Mouse (Mus musculus) lung, embryonic 15.5 days (tissue): ENCODE measurements around the gene Kng1. TPM values are rescaled to one million over a fixed set of nuclear protein-coding genes. Genes with fewer than 3 reads are reported as not detected.

Experiments
- ATAC-seq: fragments of 200-750 bp; cut with Nextera tagmentation; 2 replicates; pipeline ENCODE4 v1.8.0; 2017; ENCODE audit warnings: moderate number of reproducible peaks, borderline replicate concordance; ENCODE audit not compliant: low FRiP score, low TSS enrichment; ENCODE audit errors: extremely low read depth
- H3K27ac ChIP-seq: fragments of 300-500 bp; sonication (generic); 2 replicates; pipeline ENCODE4 v1.5.1; 2015; ENCODE audit warnings: moderate library complexity, mild to moderate bottlenecking, inconsistent platforms
- H3K27me3 ChIP-seq: fragments of 300-500 bp; sonication (generic); 2 replicates; pipeline ENCODE4 v1.6.1; 2015; ENCODE audit warnings: inconsistent platforms
- H3K36me3 ChIP-seq: fragments of 300-500 bp; sonication (generic); 2 replicates; pipeline ENCODE4 v1.6.1; 2015; ENCODE audit warnings: inconsistent platforms
- H3K4me1 ChIP-seq: fragments of 300-500 bp; sonication (generic); 2 replicates; pipeline ENCODE4 v1.6.1; 2015; ENCODE audit warnings: inconsistent platforms
- H3K4me2 ChIP-seq: fragments of 300-500 bp; sonication (generic); 2 replicates; pipeline ENCODE4 v1.6.1; 2015; ENCODE audit warnings: inconsistent platforms, mild to moderate bottlenecking, moderate library complexity
- H3K4me3 ChIP-seq: fragments of 300-500 bp; sonication (generic); 2 replicates; pipeline ENCODE4 v1.5.1; 2015; ENCODE audit warnings: mild to moderate bottlenecking, inconsistent platforms
- H3K9ac ChIP-seq: fragments of 300-500 bp; sonication (generic); 2 replicates; pipeline ENCODE4 v1.6.1; 2015; ENCODE audit warnings: inconsistent platforms
- H3K9me3 ChIP-seq: fragments of 300-500 bp; sonication (generic); 2 replicates; pipeline ENCODE4 v1.6.1; 2016; ENCODE audit warnings: inconsistent platforms
- WGBS: fragments of 180-500 bp; shearing (Covaris S2); methylation state at CpG from one replicate; pipeline ENCODE4 v1.1.7; 2015; 5-methylcytosine and 5-hydroxymethylcytosine counted together
- microRNA-seq: library from miRNA; unstranded; fragments of <30 nt; microRNA quantifications from one replicate; pipeline ENCODE4, GENCODE M21; 2016
- polyA plus RNA-seq: library from polyadenylated mRNA; unstranded; fragments of >200 nt; fragmentation: Nextera tagmentation; extraction: Ambion mirVana; gene quantifications from 2 replicates; pipeline ENCODE4 v1.2.1, GENCODE M21; 2015

Gene Kng1
- polyA plus RNA-seq, 1 experiment from 2014 or later: 0.59 TPM

DNA sequence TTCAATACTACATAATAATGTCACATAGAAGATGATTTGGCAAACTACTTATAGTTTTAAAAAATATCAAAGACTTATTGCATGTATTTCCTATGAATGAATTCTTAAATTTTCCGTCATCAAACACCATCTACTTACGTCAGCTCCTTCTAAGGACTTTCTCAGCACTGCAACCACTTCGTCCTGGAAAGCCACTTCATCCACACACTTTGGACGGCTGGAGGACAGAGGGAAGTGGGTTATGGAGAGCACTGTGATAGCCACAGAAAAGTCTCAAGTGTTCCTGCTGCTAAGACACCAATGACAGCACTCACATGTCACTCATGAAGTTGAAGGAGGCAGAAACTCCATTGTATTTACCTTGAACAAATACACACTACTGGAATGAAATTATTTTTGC, 66.7 kb downstream of the Kng1 start:
- no peak for ATAC-seq
- Histone ChIP-seq H3K27ac (no peak overlapping the region), H3K4me3 (no peak overlapping the region), H3K9ac (no peak overlapping the region), H3K36me3 (peaks cover 41% of the 10 kb centered on the region), H3K4me1 (peaks cover 13% of the 10 kb centered on the region), H3K4me2 (no peak overlapping the region), H3K27me3 (no peaks in the 10 kb centered on the region), H3K9me3 (no peaks in the 10 kb centered on the region)
- WGBS: 77% methylated on average over 4 of the region's 4 CpGs

DNA sequence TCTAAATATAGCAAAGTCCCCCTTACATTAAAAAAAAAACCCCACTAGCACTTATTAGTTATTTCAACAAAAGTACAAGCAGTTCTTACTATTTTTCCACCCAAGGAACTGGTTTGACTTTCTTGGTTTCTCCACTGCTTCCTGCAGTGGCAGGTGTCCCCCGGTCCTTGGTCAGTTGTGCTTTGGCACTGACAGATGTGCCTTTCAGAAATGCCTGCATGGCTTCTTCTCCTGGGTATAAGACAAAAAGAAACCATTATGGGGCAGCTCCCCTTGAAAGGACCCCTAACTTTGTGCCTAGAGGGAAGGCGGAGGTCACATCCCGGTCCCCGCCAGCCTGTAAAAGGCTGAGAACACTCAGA, 69.6 kb downstream of the Kng1 start:
- H3K4me3 ChIP-seq: peak overlapping the region; percentile 71
- H3K27ac ChIP-seq: peak overlapping the region; percentile 98
- ATAC-seq: no peak
- peaks cover 13% of the 10 kb centered on the region for H3K4me1 ChIP-seq
- H3K27me3 ChIP-seq: no peaks in the 10 kb centered on the region
- no peaks in the 10 kb centered on the region for H3K9me3 ChIP-seq
- H3K36me3 ChIP-seq: peaks cover 19% of the 10 kb centered on the region
- WGBS: 0% methylated on average over 4 of the region's 4 CpGs
- peak overlapping the region; percentile 86 for H3K9ac ChIP-seq
- H3K4me2 ChIP-seq: peak overlapping the region; percentile 66

DNA sequence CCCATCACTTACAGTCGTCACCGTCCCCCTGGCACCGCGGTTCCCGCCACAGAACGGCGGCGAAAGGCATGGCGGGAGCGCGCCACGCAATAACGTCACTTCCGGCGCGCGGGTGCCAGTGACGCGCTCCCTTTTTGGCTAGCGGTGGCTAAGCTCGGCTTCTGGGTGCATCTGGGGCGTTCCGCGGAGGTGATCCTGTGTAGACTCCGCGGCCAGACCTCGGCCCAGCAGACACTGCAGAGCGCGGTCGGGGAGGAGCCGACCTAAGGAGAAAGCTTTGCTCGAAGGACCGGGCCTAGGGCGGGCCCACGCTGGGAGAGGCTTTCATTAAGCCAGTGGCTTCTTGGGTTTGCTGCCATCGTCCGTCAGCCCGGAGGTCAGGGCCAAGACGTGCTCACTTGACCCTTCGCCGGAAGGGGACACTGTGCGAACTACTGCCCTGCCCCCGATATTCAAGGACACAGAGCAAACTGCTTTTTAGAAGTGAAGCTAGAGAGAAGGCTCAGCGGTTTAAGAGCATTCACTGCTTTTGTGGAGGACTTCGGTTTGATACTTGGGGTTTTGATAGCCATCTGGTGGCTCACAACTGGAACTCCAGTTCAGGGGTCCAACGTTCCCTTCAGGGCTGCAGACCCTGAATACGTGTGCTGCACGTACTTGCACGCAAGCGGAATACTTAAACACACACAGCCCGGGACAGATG, 70.2 kb downstream of the Kng1 start, which contains the start of gene Rfc4:
Rfc4 (minus strand) TSS at position 65 of the 703 bp plus-strand sequence.
- under 1% methylated on average over 51 of the region's 51 CpGs for WGBS
- Histone ChIP-seq H3K4me1 (peaks cover 13% of the 10 kb centered on the region), H3K4me2 (peak within 1 kb of the TSS; percentile 66), H3K9ac (peak within 1 kb of the TSS; percentile 86), H3K9me3 (no peaks in the 10 kb centered on the region), H3K27me3 (no peaks in the 10 kb centered on the region), H3K27ac (peak within 1 kb of the TSS; percentile 98), H3K4me3 (peak within 1 kb of the TSS; percentile 71), H3K36me3 (peaks cover 15% of the 10 kb centered on the region)
- peak; percentile 94 for ATAC-seq

DNA sequence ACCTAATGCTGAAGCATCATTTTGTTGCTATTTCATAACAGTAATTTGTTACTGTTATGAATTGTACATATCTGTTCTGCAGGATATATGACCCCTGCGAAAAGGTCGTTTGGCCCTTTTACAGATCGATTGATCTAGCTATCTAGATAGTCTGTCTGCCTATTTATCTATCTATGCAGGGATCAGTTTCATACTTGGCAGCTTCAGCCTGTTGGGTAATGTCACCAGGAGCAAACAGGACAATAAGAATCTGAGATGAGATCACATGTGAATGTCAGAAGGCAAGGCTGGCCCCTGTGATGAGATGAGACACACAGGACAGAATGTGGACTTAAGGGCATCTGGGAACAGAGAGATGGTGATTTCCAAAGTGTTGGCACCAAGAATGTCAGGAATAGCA, 72.6 kb downstream of the Kng1 start:
- H3K36me3 ChIP-seq: no peaks in the 10 kb centered on the region
- H3K27ac ChIP-seq: no peak overlapping the region
- 83% methylated on average over 3 of the region's 3 CpGs for WGBS
- no peaks in the 10 kb centered on the region for H3K27me3 ChIP-seq
- H3K9me3 ChIP-seq: no peaks in the 10 kb centered on the region
- ATAC-seq: no peak
- no peak overlapping the region for H3K9ac ChIP-seq
- no peak overlapping the region for H3K4me2 ChIP-seq
- H3K4me3 ChIP-seq: no peak overlapping the region
- peaks cover 13% of the 10 kb centered on the region for H3K4me1 ChIP-seq

Small RNAs within 50 kb of the gene (microRNA-seq; reads per million reads assigned to microRNA genes)
- gene Gm49346: not detected

Other genes with a start within 250 kb of the Kng1 start
- gene Crygs, start 246.3 kb upstream of the Kng1 start, polyA plus RNA-seq: not detected in 2 replicates
- gene Tbccd1, start 200.2 kb upstream of the Kng1 start, polyA plus RNA-seq: 25.6 and 26.9 TPM in 2 replicates
- 109 and 111 TPM in 2 replicates for gene Dnajb11, start 200.0 kb upstream of the Kng1 start, polyA plus RNA-seq
- gene Ahsg, start 166.6 kb upstream of the Kng1 start, polyA plus RNA-seq: 2.9 and 11.2 TPM in 2 replicates
- 0.15 TPM in 1 of 2 replicates, not detected in the other for gene Fetub, start 139.5 kb upstream of the Kng1 start, polyA plus RNA-seq
- not detected in 2 replicates for gene Hrg, start 106.8 kb upstream of the Kng1 start, polyA plus RNA-seq
- gene Kng2, start 28.4 kb upstream of the Kng1 start, polyA plus RNA-seq: 0.16 and 0.31 TPM in 2 replicates
- 202 and 203 TPM in 2 replicates for gene Eif4a2, start 49.6 kb downstream of the Kng1 start, polyA plus RNA-seq
- 135 and 138 TPM in 2 replicates for gene Rfc4, start 69.9 kb downstream of the Kng1 start, polyA plus RNA-seq
- gene Adipoq, start 88.7 kb downstream of the Kng1 start, polyA plus RNA-seq: 0.19 TPM in 1 of 2 replicates, not detected in the other
- gene St6gal1, start 166.9 kb downstream of the Kng1 start, polyA plus RNA-seq: 48.0 and 52.7 TPM in 2 replicates